Mouse (Mus musculus) 3T3-L1 (cell line): ENCODE results near the gene Zfp618.
A peak's percentile ranks its signal among the peaks of the same experiment; 100 is the strongest.

ENCODE experiments used
- DNase-seq: peaks from one replicate; pipeline ENCODE4 v3.0.0-alpha.2; 2015; ENCODE audit warnings: low read depth, low spot score

The Zfp618 gene

DNA sequence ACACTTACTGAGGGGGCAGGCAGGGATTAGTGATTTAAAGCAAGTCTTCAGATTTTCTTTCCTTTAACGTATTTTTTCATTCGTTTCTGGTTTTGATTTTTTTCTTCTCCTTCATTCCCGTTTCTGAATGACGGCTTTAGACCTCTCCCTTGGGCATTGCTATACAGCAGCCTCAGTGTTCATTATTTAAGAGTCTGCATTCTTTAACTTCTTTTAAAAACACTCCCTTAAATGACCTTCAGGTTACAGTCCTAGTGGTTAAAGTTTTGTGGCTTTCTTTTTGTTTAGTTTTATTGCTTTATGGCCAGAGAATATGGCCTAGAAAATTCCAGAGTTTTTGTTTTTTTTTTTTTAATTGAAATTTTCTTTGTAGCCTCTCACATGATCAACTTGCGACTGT lies 64.8 kb downstream of the Zfp618 start:
- DNase-seq = peak; percentile 57

DNA sequence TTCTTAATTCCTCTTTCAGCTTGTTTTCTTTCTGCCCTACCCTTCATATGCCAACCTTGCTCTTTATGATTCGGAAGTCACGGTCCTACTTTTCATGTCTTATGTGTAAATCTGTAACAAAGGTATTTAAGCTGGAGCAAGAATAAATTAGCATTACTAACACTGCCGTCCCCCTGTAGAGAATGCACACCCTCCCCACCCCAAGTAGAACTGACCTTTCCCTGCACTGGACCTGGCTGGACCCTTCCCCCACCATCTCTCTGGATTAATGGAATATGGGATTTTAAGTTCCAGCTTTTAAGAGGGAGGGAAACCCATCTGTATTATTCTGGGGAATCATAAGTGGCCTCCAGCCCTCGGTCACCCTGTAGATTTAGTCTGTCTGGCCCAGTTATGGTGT lies 65.9 kb downstream of the Zfp618 start:
- DNase-seq = no peak

DNA sequence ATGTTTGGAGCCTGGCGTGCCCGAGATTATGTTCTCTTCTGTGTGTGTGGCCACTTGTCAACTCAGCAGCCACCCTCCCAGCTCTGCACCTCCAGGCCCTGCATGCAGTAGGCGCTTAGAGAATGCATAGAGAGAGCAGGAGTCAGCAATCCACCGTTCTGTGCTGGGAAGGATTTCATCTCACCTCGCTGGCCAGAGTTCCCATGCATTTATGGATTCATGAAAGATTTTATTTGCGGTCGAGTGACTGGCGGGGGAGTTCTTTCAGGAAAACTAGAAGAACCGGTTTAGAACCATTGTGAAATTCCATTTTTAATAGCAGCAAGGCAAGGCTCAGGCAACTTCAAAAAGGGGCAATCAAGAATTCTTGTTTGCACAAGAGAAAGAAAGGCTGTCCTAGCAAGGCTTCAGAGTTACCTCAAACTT lies 67.2 kb downstream of the Zfp618 start:
- no peak for DNase-seq

GRCm38 (mm10) chr4:63033724-63034123 lies 68.4 kb downstream of the Zfp618 start:
- no peak for DNase-seq

GRCm38 (mm10) chr4:63035991-63036390 lies 70.6 kb downstream of the Zfp618 start:
- DNase-seq = no peak

- DNase-seq = no peak
These were observed 71.4 kb downstream of the Zfp618 start for GRCm38 (mm10) chr4:63036790-63037189.

GRCm38 (mm10) chr4:63037555-63037954 lies 72.2 kb downstream of the Zfp618 start:
- no peak for DNase-seq

DNA sequence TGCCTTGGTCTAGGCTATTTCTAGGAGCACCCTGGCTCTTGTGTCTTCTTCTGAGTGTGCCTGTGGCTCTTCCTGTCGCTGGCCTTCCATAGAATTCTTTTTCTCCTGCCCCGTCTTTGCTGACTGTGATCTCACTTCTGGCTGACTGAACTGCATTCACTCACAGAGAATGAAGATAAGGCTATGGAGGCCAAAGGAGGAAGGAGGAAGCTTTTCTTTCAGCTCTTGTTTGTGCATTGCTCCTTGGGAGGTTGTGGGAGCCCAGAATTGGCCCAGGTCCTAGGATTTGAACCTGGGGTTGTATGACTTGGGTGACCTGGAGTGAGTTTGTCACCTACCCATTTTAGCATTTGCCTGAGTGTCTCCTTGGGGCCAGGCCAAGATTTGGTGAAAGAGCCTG lies 72.9 kb downstream of the Zfp618 start:
- DNase-seq = no peak

DNA sequence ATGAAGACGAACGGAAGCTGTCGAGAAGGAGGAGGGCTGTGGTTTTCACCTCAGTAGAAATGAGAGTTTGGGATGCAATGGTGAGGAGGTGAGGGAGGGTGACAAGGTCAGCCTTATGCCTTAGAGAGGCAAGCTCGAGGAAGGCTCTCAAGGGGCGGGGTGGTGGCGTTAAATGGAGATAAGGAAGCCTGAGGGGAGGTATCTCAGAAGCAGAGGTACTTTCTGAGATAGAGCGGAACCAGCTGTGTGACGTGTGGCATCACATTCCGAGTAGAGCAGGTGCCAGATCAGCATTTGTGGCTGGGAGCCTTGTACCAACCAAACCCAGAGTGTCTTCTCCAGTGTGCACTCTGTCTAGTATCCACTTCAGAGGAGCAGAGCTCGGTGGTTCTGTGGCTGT lies 73.6 kb downstream of the Zfp618 start:
- DNase-seq = no peak

DNA sequence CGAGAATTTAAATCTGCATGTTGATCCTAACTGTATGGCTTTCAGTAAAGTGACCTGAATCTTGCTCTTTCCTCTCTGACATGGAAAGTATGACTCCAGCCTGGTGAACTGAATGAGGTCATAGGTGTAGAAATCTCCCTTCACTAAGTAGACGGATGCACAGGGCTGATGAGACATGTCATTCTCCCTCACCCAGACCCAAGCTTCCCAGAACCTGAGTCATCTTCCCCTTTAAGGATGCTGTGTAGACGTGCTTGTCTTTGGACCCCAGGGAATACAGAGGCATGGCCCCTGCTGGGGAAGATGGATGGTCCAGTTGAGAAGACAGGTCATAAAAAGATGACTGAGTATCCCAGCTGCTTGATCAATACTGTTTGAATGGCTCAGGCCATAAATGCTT lies 83.2 kb downstream of the Zfp618 start:
- peak; percentile 82 for DNase-seq

DNA sequence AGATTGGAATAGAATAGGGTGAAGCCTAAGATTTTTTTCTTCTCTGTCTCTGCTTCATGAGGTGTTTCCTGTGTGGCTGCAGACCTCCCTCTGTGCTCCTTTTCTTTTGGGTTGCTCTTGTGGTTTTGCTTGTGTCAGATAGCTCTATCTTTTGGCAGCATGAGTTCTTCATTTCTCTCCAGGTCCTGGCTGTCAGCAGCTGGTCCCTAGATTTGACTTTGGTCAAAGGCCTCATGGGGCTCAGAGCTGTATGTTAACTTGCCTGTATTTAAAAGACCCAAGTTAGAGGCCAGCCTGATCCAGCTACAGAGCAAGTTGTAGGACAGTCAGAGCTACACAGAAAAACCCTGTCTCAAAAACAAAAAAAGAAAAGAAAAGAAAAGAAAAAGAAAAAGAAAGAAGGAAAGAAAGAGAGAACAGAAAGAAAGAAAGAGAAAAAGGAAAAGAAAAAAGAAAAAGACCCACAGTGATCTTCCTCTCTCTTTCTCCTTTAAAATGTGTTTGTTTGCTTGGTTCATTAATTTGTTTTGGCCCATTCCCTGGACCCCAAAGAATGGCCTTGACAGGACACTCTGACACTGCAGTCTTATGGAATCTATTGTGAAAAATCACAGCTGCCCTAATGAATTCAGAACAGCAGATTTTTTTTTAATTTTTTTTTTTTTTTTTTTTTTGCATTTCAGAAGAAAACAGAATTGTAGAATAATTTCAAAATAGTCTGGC lies 84.4 kb downstream of the Zfp618 start:
- DNase-seq = peak; percentile 61

DNA sequence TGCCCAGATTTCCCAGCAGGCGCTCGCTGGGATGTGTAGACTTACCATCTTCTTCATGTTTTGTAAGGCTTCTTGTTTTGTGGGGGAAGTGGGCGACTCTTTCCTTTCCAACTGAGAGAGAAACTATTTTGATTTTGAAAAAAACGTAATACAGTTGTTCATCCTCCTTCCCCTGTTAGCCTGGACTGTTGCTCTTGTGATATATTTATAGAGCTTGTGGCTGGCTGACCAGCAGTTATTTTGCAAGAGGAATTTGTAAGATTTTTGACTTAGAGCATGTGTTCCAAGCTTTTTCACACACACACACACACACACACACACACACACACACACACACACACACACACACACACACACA lies 84.9 kb downstream of the Zfp618 start:
- DNase-seq = peak; percentile 53

DNA sequence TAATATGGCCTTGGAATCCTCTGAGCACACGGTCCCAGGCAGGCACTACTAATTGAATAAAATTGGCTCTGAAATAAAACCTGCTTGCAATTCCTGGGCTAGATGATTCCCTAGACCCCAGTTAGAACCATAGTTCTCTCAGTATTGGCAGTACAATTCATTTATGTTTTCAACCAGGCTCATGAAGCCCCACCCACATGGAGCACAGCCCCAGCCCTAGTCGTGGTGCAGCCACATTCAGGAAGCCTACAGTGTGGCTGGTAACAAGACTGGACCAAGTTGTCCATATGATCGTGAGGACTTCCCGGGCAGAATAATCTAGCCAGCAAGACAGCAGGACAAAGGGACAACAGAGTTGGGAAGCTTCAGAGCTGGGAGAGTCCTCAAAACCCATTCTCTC lies 85.6 kb downstream of the Zfp618 start:
- DNase-seq = no peak

GRCm38 (mm10) chr4:63051940-63052661 lies 86.7 kb downstream of the Zfp618 start:
- no peak for DNase-seq

GRCm38 (mm10) chr4:63052662-63053033 lies 87.3 kb downstream of the Zfp618 start:
- DNase-seq = no peak

DNA sequence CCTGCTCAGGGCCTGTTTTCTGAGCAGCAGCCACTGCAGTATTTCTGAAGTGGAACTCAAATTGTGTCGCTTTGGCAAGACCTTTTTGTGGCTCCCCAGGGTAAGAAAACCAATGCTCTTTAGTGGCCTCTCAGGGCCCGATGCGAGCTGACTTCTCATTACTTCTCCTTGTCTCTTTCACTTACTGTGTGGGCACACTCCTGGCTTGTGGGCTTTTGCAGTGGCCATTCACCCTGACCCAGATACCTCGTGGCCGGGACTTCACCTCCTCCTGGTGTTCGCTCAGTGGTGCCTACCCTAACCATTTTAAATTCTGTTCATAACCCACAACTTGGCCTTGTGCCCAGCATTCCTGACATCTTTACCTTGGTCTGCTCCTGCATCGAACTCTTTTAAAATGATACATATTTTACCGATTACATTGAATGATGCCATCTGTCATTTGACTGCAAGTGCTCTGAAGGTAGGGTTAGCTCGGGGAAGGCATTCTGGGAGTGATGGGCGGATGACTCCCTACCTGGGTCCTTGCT lies 89.9 kb downstream of the Zfp618 start:
- DNase-seq = no peak

GRCm38 (mm10) chr4:63056641-63057415 lies 91.5 kb downstream of the Zfp618 start:
- DNase-seq = peak; percentile 48

- peak; percentile 57 for DNase-seq
These were observed 92.2 kb downstream of the Zfp618 start for GRCm38 (mm10) chr4:63057581-63057980.

DNA sequence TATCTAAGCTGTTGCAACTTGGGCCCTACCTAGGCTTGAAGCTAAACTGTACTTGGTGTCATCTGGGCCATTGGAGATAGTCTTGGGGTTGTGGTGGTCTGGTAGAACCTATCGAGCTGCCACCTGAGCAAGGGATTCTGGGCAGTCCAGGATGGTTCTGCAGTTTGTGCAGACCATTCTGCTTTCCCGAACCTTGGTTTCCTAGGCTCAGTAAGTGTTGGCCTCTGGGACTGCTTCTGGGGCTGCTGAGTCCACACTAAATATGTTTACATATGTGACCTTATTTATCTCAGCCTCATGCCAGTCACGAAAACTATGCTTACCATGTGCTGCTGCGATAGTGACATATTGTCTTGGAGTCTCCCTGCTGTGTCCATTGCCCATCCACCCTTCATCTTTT lies 93.3 kb downstream of the Zfp618 start:
- DNase-seq = no peak

DNA sequence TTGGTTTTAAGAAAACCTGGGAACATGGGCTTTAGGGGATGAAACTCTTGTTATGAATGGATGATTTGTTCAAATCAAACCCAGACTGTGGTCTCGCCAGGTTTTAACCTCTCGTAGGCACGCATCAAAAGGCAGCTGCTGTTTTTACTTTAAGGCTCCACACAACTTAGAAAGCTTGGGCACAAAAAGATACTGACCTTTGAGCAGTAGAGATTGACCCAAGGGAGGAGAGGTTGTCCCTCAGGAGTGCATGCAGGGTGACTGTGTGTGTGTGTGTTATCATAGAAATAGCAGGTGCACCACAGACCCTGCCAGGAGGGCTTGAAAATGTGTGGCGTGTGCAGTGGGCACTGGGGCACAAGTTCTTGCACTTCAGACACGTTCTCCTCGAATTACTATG lies 95.0 kb downstream of the Zfp618 start:
- no peak for DNase-seq

GRCm38 (mm10) chr4:63061411-63061810 lies 96.0 kb downstream of the Zfp618 start:
- no peak for DNase-seq

DNA sequence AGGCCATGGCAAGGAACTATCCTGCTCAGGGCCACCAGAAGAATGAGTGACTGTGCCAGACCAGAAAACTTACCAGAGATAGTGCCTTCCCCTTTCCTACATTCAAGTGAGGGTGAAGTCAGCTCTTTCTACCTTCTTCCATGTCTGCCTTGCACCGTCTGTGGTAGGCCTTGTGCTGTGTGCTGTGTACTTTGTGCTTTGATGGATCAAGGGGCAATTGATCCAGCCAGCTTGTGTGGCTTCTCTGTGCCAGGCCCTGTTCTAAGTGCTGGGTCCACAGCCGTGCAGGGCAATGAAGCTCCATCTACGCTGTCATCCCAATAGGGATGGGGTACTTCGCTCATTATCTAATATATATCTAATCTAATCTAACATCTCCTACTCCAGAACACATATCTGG lies 98.0 kb downstream of the Zfp618 start:
- DNase-seq = no peak
